Mouse (Mus musculus) heart, adult 18-20 months (tissue): ENCODE data around the gene Slc6a19. TPM values are rescaled to one million over a fixed set of nuclear protein-coding genes. Genes with fewer than 3 reads are reported as not detected.
"Not testable (repeated sequence)": the region's sequence is repeated elsewhere in the genome, so short reads cannot be mapped to it uniquely, and the experiment has no call there.

Source experiments
- DNase-seq, 2 experiments: peaks; one replicate each; pipeline ENCODE4 v3.0.0; 2021 to 2022; ENCODE audit warnings: mixed read lengths in 1 of 2
- long read RNA-seq, 2 experiments: library from polyadenylated mRNA; stranded (forward); transcript quantifications; one replicate each; pipeline ENCODE4 v2.0.0; 2021
- total RNA-seq, 2 experiments: library from RNA; stranded (reverse); gene quantifications; 2 replicates each; pipeline ENCODE4 v1.2.3; 2021

Gene Slc6a19
- total RNA-seq = under 1 TPM in 1 of 2 experiments, not detected in 1; 0.28 TPM
- long read RNA-seq, experiment 1, partial matches to known transcripts = 0 of 1 reads
- long read RNA-seq, experiment 1, other reads (novel, unspliced or antisense) = 1 of 1 reads
- long read RNA-seq, experiment 2 = 0 reads

DNA sequence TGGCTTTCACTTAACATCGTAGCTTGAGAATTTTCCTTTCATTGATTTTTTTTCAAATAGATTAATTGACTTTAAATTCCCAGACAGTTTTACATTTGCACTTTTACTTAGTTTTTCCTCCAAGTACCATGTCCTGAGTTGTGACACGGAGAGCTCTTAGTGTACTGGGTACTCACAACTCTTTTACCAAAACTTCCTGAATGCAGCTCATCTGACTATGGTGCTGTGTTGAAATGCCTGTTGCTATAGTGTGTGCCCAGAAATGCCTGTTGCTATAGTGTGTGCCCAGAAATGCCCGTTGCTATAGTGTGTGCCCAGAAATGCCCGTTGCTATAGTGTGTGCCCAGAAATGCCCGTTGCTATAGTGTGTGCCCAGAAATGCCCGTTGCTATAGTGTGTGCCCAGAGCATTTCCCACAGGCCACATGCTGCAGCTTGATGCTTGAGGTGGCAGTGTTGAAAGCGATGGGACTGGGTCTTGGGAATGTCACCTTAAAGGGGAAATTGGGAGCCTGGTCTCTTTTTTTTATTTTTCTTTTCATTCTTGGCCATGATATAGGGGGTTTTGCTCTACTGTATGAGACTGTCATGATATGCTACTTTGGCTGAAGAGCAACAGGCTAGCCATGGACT, at the start of gene Slc6a19:
Gene Slc6a19 (minus strand): TSS at position 172 of the 632 bp plus-strand sequence.
- no peak for DNase-seq

DNA sequence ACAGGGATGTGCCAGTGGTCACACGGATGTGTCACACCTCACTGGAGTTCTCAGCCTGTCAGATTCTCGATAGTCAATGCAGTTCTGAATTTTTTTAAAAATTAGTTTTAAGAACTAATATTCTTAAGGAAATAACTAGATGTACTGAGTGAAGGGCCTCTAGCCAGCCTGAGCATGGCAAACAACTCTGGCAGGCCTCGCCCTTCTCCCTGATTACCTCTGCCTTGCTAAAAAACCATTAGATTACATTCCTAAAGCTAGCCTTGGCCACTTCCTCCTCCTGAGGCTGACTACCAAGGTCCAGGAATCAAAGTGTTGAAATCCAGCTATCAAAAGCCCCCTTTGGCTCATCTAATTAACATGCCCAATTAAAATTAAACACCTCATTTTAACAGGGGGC, 46.6 kb upstream of the Slc6a19 start:
- DNase-seq = no peak

DNA sequence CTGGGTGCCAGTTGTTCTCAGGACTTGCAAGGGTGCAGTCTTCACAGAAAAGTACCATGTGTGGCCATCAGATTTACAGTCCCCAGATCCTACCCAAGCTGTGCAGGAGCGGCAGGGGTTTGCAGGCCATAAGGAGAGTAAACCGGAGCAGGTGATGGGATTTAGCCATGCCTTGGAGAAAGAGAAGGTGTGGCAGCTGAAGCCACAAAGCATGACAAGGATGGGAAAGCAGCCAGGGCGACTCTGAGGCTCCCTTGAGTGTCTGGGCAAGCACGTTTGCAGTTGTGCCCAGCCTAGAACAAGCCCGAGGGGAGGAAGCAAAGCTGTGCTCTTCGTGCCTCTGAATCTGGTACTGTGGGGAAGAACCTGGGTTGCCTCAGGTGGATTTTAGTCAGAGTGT, 45.8 kb upstream of the Slc6a19 start:
- no peak for DNase-seq

DNA sequence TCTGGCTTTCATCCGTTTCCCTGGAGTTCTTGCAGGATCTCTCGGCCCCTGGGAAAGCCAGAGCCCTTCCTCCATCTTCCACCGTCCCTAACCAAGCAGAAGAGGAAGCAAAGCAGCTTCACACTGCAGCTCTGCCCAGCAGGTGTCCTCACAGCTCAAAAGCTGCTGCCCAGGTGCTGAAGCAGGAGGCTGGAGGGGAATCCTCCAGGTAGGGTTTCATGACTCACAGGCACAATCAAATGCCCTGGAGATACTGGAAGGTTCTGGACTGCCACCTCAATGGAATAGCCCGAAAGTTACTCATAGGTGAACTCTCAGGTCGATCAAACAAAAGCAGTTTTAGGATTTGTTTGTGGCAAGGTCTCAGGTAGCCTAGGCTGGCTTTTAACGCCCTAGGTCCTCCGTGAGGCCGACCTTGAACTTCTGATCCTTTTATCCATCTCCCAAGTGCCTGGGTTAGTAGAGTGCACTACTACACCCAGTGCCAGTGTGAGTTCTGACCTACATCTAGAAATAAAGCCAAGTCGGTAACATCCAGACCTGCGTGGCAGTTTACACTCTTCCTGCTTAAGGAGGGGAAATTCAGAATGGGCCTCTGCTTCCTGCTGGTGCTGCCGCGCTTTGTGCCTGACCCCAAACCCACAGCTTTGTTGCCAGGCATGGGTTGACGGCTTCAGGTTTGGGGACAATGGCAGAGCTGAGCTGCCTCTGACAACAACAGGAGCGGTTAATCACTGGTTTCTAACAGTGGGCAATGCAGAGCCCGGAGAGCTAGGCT, 44.2 kb upstream of the Slc6a19 start:
- DNase-seq = no peak

DNA sequence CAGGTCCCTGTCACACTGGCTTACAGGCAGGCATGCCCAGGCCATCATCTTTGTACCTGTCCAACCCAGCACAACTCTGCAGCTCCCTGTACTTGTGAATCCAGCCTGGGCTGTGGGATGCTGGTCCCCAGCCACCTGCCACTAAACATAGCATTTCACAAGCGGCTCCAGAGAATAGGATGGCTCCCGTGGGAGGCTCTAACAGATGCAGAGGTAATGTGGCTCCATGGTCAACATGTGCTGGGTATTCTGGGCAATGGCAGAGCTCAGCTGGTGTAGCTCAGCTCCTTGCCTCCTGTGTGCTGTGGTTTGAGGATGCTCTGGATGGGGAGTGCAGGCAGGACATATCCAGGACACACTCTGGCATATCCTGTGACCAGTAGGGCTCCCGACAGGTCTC, 39.0 kb upstream of the Slc6a19 start:
- DNase-seq = no peak

DNA sequence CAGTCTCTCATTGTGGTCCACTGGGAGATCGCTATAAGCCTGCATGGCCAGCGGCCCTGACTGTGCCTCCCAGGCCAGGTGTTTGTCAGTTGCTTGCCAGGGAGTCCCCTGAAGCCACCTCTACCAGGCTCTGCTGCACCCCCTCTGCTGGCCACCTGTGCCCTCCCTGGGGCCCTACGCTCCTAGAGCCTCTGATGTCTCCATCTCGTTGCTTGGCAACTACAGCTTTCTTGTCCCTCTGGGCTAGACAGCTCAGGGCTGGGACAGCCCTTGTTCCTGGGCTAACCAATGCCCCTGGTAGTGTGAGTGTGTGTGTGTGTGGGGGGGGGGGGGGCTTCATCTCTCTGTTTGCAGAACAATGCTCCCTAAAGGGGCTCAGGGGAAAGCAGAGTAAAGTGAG, 38.3 kb upstream of the Slc6a19 start:
- DNase-seq = no peak

DNA sequence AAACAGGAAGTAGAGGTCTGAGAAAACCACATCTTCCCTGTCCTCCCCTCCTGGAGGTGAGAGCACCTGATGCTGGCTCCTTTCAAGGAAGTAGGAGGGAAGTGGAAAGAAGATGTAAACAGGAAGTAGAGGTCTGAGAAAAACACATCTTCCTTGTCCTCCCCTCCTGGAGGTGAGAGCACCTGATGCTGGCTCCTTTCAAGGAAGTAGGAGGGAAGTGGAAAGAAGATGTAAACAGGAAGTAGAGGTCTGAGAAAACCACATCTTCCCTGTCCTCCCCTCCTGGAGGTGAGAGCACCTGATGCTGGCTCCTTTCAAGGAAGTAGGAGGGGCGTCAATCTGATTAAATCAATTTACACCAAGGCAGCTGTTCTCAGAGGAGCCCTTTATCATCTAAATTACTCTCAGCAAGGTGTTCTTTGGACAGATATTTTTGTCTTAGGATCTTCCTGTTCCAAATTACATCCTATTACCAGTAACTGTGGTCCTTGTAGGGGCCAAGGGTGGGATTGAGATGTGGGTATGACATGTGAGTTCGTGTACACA, 35.8 kb upstream of the Slc6a19 start:
- DNase-seq = not testable (repeated sequence)

DNA sequence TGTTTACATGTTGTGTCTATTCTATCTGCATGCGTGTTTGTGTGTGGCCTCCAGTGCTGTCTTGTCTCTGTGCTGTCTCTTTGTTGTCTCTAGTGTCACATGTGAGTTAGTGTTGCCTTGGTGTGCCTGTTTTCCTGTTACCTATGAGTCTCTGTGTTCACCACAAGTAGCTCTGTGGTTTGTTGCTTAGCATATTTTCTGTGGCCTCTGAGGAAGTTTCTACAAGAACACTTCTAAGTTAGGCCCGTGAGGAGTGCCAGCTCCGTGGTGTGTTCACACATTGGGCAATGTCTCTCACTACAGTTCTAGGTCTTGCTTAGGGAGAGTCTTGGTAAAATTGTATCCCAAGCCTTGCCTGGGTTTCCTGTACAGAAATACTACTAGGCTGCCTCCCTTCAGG, 32.3 kb upstream of the Slc6a19 start:
- DNase-seq = no peak

DNA sequence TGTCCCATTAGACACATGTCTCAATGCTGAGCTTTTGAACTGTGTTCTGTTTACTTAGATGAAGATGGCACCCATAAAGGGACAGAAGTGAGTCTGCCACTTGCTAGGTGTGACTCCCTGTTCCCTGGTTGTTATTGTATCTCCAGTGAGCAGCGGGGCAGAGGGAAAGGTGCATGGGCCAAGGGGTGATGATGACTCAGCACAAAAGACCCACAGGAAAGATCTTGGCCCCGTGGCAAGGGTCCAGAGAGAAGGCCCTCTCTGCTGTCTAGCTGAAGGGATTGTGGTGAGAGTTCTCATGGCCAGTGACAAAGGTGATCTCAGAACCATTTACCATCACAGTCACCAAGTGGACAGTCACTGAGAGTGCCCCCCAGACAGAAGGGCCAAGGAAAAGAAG, 31.3 kb upstream of the Slc6a19 start:
- DNase-seq = no peak

DNA sequence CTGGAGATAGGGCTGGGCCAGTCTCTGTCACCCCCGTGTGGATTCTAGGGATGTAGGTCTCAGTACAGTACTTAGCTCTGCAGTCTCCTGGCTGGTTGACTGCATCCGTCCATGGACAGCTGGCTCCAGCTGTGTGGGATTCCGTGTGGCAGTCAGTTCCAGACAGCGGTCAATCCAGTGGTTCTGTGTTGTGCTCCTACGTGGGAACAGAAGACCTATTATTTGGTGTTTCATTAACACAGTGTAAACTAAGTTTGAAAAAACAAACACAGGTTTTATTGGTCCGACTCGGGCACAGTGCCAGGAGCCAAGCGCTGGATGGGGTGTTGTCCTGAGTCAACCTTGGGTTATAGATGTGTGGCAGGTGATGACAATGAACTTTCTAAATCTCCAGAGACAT, 30.6 kb upstream of the Slc6a19 start:
- peak in 1 of 2 experiments; percentile 42 for DNase-seq

DNA sequence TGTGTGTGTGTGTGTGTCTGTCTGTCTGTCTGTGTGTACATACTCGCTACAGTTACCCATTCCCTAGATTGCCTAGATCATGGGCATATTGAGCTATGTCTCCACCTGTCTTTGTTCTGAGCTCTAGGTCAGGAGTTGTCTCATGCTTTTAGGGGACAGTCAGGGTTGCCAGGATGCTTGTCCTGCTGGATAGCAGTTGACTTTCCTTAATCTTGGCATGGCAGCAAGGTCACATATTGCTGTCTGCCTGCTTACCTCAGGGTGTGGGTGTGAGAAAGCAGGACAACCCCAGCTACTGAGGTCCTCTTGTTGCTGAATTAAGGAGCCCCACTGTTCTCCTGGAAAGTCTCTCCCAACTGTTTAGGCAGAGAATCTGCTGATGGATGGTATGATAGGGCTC, 29.7 kb upstream of the Slc6a19 start:
- peak in 1 of 2 experiments; percentile 52 for DNase-seq

DNA sequence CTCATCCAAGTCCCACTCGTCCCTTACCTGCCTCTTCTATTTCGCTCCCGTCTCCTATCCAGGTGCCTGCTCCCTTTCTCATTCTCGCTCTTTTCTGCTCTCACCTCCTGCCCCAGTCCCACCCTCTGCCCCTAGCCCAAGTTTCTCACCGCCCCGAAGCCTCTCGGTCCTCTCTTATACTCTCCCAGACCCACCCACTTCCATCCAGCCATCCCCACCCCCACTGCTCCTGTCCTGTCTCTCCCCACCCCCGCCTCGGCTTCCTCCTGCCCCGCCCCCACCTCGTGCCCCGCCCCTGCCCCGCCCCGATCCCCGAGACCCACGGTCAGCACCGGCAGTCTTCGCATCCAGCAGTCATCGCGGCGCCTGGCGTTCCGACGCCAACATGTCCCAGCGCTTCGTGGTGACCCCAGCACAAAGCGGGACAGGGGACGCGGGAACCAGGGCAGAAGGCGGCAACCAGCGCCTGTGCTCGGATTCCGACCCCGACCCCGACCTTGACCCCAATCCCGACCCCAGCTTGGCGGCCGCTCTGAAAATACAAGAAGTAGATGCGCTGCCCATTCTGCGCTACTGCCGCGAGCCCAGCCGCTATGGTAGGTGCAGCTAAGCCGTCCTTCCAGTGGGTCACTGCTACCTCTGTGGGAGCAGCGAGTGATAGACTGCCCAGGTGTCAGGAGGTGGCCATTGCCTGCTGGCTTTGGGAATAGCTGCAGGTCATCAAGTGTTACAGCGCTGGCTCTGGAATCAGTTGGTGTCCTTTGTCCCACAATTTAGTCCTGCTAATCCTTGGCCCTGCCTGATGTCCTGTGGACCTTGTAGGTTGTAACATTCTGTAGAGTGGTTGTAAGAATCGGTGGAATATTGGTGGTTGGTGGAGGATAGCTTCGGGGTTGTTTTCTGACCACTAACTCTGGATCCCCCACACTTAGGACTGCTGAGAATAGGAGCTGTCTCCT, 28.4 kb upstream of the Slc6a19 start, which contains the start of gene Slc12a7:
Gene Slc12a7 (plus strand): TSS at position 353 of the 959 bp plus-strand sequence.
- DNase-seq = peak; percentile 45 to 48

DNA sequence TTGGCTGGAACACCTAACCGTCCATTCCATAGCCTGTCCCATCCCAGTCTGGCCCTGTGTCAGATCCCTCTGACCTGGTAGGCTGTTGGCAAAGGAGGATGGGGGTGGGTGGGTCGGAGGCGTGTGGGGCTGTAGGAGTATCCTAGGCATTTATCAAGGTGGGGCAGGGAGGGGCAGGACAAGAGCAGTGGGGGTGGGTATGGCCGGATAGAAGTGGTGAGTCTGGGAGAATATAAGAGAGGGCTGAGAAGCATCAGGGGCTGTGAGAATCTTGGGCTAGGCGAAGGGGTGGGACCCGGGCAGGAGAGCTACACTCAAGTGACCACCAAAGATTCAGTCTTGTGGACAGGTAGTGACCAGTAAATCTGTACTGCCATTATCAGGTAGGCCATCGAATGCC, 27.6 kb upstream of the Slc6a19 start:
- no peak for DNase-seq

DNA sequence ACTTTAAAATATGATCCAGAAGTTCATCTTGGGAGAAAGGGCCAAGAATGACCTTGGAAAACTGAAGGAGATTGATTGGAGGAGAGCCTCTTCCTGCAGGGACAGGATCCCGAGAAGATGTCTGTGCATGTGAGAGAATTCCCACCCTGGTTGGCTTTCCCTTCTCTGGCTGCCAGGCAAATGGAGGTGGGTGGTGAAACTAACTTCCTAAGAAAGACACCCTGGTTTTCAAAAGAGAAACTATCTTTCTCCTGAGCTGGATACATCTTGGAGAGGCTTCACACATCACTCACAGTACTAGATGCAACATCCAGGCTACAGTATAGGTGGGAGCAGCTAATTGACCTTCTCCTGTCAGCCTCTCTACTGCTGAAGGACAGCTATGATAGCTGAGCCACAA, 26.2 kb upstream of the Slc6a19 start:
- no peak for DNase-seq

DNA sequence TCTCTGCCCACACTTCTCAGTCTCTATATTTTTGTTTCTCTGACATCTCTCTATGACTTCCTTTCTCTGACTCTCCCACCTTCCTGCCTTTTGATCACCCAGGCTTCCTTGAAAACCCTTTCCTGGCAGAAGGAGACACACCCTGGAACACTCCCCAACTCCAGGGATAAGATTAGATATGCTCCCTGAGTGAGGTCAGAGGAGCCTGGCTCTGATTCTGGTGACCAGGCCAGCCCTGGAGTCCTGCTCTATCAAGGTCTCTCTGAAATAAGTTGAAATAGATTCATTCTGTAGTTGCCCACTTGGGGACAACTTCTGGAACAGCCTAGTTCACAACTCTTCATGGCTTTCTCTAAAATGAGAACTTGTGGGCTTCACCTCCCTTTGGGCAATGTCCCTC, 24.0 kb upstream of the Slc6a19 start:
- DNase-seq = peak in 1 of 2 experiments; percentile 37

DNA sequence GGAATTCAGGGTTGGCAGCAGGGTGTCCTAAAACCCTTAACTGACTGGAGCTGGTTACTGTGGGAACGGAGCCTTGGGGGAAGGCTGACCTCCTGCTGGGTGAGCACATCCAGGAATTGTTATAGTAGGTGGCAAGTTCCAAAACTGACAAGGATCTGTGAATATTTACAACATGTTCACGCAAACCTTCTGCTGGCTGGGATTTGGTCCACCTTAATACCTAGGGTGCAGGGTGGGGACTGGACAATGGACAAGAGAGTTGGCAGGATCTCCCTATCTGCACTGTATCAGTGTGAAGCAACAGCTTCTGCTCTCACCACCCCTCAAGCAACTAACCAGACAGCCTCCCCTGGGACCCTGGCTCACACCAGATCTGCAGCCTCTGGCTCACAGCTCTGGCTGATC, 23.0 kb upstream of the Slc6a19 start:
- DNase-seq = peak; percentile 71 to 81

DNA sequence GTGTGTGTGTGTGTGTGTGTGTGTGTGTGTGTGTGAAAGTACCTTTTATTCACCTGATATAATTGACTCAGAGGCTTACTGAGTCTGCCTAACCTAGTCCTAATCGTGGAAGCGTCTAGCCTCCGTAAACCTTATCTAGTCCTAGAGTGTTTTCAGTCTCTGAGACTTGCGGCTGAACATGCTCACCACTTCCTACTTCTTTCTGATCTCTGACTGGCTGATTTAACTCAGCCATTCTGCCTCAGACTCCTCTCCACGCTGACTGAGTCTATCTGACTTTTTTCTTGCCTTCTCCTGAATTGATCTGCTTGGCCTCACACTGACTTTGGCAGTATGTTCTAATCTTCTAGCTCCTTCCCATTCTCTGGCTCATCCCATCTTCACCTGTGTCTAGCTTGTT, 20.6 kb upstream of the Slc6a19 start:
- DNase-seq = no peak

DNA sequence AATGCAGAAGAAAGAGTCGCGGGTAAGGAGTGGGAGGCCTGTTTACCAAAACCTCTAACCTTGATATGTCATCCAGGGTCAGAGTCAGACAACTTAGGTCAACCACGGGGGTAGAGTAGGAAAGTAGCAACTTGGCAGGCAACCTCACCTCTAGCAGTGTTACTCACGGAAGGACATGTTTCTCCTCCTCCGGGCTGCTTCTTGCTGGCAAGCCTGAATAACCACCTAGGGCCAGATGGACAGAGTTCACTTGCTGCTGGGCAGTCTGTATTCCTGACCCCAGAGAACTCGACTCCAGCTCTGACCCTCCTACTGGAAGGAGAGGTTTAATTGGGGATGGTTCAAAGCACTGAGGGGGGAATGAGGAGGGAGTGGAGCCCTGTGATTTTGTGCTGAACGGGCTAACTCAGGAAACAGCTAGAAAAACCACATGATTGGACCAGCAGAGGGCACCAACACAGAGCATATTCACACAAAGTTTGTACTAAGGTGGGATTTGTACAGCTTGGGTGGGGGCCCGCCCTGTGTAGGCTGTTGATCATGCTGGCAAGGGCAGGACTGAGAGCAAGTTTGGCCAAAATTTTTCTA, 18.5 kb upstream of the Slc6a19 start:
- DNase-seq = peak; percentile 51 to 79

DNA sequence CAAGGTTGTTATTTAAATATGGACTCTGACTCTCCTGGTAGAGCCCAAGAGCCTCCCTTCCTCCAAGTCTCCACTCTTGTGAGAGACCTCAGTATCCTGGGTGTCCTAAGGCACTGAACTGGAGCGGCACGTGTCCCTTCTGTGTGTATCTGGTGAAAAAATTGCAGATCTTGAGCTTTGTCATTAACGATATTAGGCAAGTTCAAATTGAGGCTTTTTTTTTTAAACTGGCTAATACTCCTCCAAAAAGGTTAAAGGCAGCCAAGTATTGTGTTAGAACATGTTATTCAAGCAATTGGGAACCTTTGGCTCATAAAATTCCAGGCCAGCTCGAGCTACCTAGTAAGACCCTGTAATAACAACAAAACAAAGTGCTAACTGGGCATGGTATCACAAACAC, 15.6 kb upstream of the Slc6a19 start:
- DNase-seq = no peak

DNA sequence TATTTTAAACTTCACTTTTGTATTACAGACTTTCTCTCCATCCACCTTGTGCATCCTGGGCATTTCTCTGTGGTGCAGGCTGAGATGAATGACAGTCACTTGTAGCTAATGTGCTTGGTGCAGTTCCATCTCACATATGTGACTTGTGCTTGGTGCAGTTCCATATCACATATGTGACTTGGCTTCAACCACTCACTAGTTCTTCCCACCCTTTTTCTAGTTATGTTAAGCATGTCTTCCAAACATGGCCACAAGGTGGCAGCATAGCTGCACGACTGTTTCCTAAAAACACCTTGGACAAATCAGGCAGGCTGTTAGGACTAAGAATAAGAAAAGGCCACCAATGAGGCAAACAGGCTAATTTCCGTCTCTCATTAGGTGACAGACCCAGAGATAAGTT, 13.6 kb upstream of the Slc6a19 start:
- peak; percentile 78 to 93 for DNase-seq

DNA sequence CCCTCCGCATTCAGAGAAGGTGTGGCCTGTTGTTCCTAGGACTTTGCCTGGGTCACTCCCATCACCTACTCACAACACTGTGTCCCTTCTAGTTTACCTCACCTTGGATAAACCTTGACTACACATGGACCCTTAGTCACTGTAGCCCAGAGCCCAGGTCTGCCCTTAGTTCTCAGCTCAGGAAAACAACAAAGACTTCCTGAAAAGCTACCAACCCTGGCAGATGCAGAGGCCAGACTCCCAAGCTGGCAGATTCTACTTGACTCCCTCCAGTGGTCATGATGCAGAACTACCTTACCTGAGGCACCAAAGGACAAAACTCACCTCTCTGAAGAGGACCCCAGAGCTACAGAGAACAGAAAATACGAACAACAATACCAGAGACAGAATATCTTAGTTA, 9.4 kb upstream of the Slc6a19 start:
- DNase-seq = no peak

DNA sequence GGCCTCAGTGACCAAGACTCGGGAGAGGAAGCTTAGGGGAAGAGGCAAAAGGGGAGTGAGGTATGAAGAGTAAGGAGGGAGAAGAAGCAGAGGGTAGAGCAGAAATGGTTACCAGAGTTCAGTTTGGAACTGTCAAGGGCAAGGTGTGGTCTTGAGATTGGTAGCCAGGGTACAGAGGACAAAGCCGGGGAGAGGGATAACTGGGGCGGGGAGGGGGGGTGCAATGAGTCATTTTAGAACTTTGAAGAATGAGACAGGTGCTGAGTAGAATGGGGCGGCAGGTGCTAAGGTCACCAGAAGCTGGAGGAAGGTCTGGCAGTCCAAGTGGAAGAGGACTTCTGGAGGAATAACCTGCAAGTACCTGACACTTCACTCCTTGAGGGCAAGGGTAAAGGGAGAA, 8.5 kb upstream of the Slc6a19 start:
- no peak for DNase-seq
